Mouse (Mus musculus): ENCODE measurements around the gene Ifrd2. TPM values are rescaled to one million over a fixed set of nuclear protein-coding genes. Genes with fewer than 3 reads are reported as not detected.

Gene Ifrd2
- polyA plus RNA-seq, 1 experiment = 31.5 TPM

GRCm38 (mm10) chr9:107593101-107593976 is 5.9 kb downstream of the Ifrd2 start:
- Histone ChIP-seq H3K4me1 (ENCODE audit: control insufficient read depth, insufficient read depth, low read length) (peaks cover 5% of the 10 kb centered on the region; the same call in 1 of the 2 replicates), H3K27ac (ENCODE audit: insufficient read depth, low read length) (no peak overlapping the region), H3K4me3 (ENCODE audit: insufficient read depth, low read length) (no peak overlapping the region)
- TF ChIP-seq CTCF (IDR thresholded peaks at IDR 0.05; ENCODE audit: borderline replicate concordance, insufficient read depth, low read length) (no peak), POLR2A (IDR thresholded peaks at IDR 0.05; ENCODE audit: low read depth, low read length) (no peak)

DNA sequence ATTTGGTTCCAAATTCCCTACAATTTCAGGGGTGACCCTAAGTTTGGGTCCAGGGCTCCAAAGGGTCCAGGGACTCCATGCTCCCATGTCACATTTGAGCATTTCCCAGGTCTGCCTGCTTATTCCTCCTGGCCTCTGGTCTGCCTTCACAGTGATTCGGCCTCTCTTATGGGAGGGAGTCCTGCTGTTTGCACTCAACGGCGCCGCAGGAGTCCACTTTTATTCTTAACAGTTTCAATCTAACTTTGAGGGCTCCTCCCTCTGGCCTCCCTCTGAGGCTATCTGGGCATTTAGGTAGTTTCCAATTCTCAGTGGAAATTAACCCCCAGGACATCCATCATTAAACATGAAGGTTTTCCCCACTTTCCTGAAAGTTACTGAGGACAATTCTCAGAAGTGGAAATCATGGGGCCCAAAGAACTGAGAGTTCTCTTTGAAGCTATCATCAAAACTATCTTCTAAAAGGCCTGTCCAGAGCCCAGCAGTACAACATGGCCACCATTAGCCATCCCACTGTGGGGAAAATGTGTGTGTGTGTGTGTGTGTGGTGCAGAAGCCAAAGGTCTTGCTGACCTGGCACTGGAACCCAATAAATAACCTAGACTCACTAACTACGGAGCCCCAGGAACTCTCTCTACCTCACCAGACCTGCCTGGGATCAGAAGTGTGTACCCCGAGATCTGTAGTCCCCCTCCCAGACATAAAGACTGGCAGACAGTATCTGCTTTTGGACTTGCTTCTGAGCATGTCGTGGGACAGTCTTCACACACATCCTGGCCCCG is 7.0 kb downstream of the Ifrd2 start:
- Histone ChIP-seq H3K27ac (ENCODE audit: insufficient read depth, low read length) (no peak overlapping the region), H3K4me3 (ENCODE audit: insufficient read depth, low read length) (no peak overlapping the region), H3K4me1 (ENCODE audit: control insufficient read depth, insufficient read depth, low read length) (no peaks in the 10 kb centered on the region)
- TF ChIP-seq CTCF (IDR thresholded peaks at IDR 0.05; ENCODE audit: borderline replicate concordance, insufficient read depth, low read length) (no peak), POLR2A (IDR thresholded peaks at IDR 0.05; ENCODE audit: low read depth, low read length) (no peak)

- no peak for TF ChIP-seq POLR2A (IDR thresholded peaks at IDR 0.05; ENCODE audit: low read depth, low read length)
- Histone ChIP-seq H3K4me1 (ENCODE audit: control insufficient read depth, insufficient read depth, low read length) (no peaks in the 10 kb centered on the region), H3K27ac (ENCODE audit: insufficient read depth, low read length) (no peak overlapping the region), H3K4me3 (ENCODE audit: insufficient read depth, low read length) (no peak overlapping the region)
Measured at GRCm38 (mm10) chr9:107596619-107597569, 9.5 kb downstream of the Ifrd2 start.

DNA sequence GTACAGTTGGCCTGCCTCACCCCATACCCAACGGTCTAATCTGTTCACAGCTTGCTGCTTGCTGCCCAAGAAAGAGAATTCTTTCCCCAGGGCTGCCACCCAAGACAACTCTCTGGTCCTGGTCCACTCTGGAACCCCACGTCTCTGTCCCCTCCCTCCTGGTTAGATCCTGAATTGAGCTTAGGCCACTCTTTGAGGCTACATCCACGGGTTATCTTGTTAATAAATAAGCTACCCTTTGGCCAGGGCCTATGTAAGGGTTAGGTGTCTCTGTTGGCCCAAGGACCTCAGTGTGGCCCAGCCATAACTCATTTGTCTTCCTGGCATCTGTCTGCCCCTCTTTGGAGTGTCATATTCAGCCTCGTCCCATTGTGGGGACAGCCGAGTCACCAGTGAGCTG is 10.9 kb downstream of the Ifrd2 start:
- no peak overlapping the region for H3K27ac ChIP-seq (ENCODE audit: insufficient read depth, low read length)
- TF ChIP-seq POLR2A (IDR thresholded peaks at IDR 0.05; ENCODE audit: low read depth, low read length) (no peak), CTCF (IDR thresholded peaks at IDR 0.05; ENCODE audit: borderline replicate concordance, insufficient read depth, low read length) (no peak)
- no peak overlapping the region for H3K4me3 ChIP-seq (ENCODE audit: insufficient read depth, low read length)
- no peaks in the 10 kb centered on the region for H3K4me1 ChIP-seq (ENCODE audit: control insufficient read depth, insufficient read depth, low read length)

- Histone ChIP-seq H3K4me1 (ENCODE audit: control insufficient read depth, insufficient read depth, low read length) (no peaks in the 10 kb centered on the region), H3K4me3 (ENCODE audit: insufficient read depth, low read length) (no peak overlapping the region), H3K27ac (ENCODE audit: insufficient read depth, low read length) (no peak overlapping the region)
- TF ChIP-seq CTCF (IDR thresholded peaks at IDR 0.05; ENCODE audit: borderline replicate concordance, insufficient read depth, low read length) = no peak
- no peak for TF ChIP-seq POLR2A (IDR thresholded peaks at IDR 0.05; ENCODE audit: low read depth, low read length)
Measured at GRCm38 (mm10) chr9:107599433-107599832, 12.0 kb downstream of the Ifrd2 start.

DNA sequence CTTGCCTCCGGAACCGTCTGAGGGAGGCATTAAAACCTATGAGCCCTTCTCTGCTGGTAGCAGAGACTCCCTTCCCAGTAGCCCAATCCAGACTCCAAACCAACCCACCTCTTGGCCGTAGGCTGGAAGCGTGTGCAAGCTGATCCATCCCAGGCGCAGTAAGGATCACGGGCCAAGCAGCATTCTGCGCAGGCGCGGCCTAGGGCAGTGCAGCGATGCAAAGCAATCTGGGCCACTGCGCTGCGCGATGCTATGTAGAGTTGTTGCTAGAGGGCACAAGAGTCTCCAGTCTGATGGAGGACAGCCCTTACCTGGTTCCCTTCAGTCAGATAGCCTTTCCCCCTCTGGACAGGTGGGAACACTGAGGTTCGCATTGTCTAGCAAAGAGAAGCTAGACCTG is 12.4 kb downstream of the Ifrd2 start:
- no peak overlapping the region for H3K4me3 ChIP-seq (ENCODE audit: insufficient read depth, low read length)
- H3K27ac ChIP-seq (ENCODE audit: insufficient read depth, low read length) = no peak overlapping the region
- TF ChIP-seq POLR2A (IDR thresholded peaks at IDR 0.05; ENCODE audit: low read depth, low read length) (no peak), CTCF (IDR thresholded peaks at IDR 0.05; ENCODE audit: borderline replicate concordance, insufficient read depth, low read length) (no peak)
- H3K4me1 ChIP-seq (ENCODE audit: control insufficient read depth, insufficient read depth, low read length) = no peaks in the 10 kb centered on the region

GRCm38 (mm10) chr9:107600745-107601144 is 13.3 kb downstream of the Ifrd2 start:
- Histone ChIP-seq H3K4me3 (ENCODE audit: insufficient read depth, low read length) (no peak overlapping the region), H3K27ac (ENCODE audit: insufficient read depth, low read length) (no peak overlapping the region), H3K4me1 (ENCODE audit: control insufficient read depth, insufficient read depth, low read length) (no peaks in the 10 kb centered on the region)
- no peak for TF ChIP-seq CTCF (IDR thresholded peaks at IDR 0.05; ENCODE audit: borderline replicate concordance, insufficient read depth, low read length)
- TF ChIP-seq POLR2A (IDR thresholded peaks at IDR 0.05; ENCODE audit: low read depth, low read length) = no peak

DNA sequence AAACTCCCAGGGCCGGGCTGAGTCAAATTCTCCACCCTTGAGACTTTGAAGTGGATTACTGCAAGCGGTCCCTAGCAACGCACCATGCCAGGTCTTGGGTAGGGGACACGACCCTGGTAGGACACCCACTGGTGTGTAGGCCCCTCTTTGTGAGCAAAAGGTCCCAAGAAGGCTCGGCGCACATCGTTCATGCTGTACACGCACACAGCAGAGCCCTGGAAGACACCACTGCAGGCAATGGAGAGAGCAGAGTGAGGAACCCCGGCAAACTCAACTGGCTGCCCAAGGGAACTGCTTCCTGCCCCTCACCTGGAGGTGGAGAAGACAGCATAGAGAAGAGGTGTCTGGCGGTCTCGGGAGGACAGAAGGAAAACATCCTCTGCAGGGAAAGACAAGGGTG is 13.8 kb downstream of the Ifrd2 start:
- TF ChIP-seq POLR2A (IDR thresholded peaks at IDR 0.05; ENCODE audit: low read depth, low read length) (no peak), CTCF (IDR thresholded peaks at IDR 0.05; ENCODE audit: borderline replicate concordance, insufficient read depth, low read length) (no peak)
- Histone ChIP-seq H3K4me1 (ENCODE audit: control insufficient read depth, insufficient read depth, low read length) (no peaks in the 10 kb centered on the region), H3K4me3 (ENCODE audit: insufficient read depth, low read length) (no peak overlapping the region), H3K27ac (ENCODE audit: insufficient read depth, low read length) (no peak overlapping the region)

DNA sequence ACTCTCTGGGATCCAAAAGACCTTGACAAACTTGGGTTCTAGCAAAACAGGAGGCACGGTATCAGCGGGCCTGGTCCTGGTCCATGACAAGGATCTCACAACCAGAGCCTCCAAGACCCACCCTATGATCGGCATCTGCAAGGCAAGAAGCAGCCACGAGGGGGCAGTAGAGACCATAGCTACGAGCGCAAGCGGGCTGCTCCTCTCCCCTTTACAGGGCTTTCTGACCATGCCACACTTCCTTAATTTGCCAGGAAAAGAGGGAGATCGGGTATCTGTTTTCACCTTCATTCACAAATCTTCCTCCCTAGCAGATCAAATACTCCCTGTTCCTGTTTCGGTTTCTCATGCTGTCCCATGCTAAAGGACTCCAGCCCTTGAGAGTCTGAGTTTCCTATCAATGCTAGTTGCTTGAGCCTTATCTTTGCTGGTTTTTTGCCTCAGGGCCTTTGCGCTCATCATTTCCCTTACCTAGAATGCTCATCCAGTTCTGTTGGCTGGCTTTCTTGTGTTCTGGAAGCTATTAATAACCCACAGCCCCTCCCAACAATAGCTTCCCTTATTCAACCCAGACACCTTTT is 14.7 kb downstream of the Ifrd2 start:
- Histone ChIP-seq H3K27ac (ENCODE audit: insufficient read depth, low read length) (no peak overlapping the region), H3K4me1 (ENCODE audit: control insufficient read depth, insufficient read depth, low read length) (no peaks in the 10 kb centered on the region), H3K4me3 (ENCODE audit: insufficient read depth, low read length) (no peak overlapping the region)
- no peak for TF ChIP-seq POLR2A (IDR thresholded peaks at IDR 0.05; ENCODE audit: low read depth, low read length)
- peak; percentile 94 for TF ChIP-seq CTCF (IDR thresholded peaks at IDR 0.05; ENCODE audit: borderline replicate concordance, insufficient read depth, low read length)
